Mouse (Mus musculus) forebrain, embryonic 14.5 days (tissue): Measurements from ENCODE around the gene Sp2. TPM values are rescaled to one million over a fixed set of nuclear protein-coding genes. Genes with fewer than 3 reads are reported as not detected.

Source experiments
- ATAC-seq: fragments of 200-750 bp; cut with Nextera tagmentation; 2 replicates; pipeline ENCODE4 v1.8.0; 2017; ENCODE audit warnings: mild to moderate bottlenecking, moderate library complexity
- DNase-seq: peaks from one replicate; pipeline ENCODE4 v3.0.0-alpha.2; 2015; ENCODE audit warnings: low spot score
- H3K27ac ChIP-seq: fragments of 300-500 bp; sonication (generic); 2 replicates; pipeline ENCODE4 v1.5.1; 2014; ENCODE audit warnings: low read depth, mild to moderate bottlenecking, control low read depth, low read length, moderate library complexity
- H3K27me3 ChIP-seq: fragments of 300-500 bp; sonication (generic); replicated peaks from 2 replicates; pipeline ENCODE4 v1.6.1; 2014; ENCODE audit warnings: low read length, control low read depth, mixed read lengths; ENCODE audit not compliant: control insufficient read depth, insufficient read depth
- H3K36me3 ChIP-seq: fragments of 300-500 bp; sonication (generic); 2 replicates; pipeline ENCODE4 v1.6.1; 2014; ENCODE audit warnings: low read length, control low read depth; ENCODE audit not compliant: control insufficient read depth, insufficient read depth
- H3K4me1 ChIP-seq: fragments of 300-500 bp; sonication (generic); 2 replicates; pipeline ENCODE4 v1.6.1; 2014; ENCODE audit warnings: antibody characterized with exemption, low read length, control low read depth; ENCODE audit not compliant: control insufficient read depth, insufficient read depth
- H3K4me2 ChIP-seq: fragments of 300-500 bp; sonication (generic); 2 replicates; pipeline ENCODE4 v1.6.1; 2014; ENCODE audit warnings: mild to moderate bottlenecking, control low read depth, low read length
- H3K4me3 ChIP-seq: fragments of 300-500 bp; sonication (generic); 2 replicates; pipeline ENCODE4 v1.5.1; 2014; ENCODE audit warnings: low read depth, low read length, control low read depth
- H3K9ac ChIP-seq: fragments of 300-500 bp; sonication (generic); 2 replicates; pipeline ENCODE4 v1.6.1; 2014; ENCODE audit warnings: mild to moderate bottlenecking, low read length, control low read depth, moderate library complexity
- H3K9me3 ChIP-seq: fragments of 300-500 bp; sonication (generic); replicated peaks from 2 replicates; pipeline ENCODE4 v1.6.1; 2016; ENCODE audit warnings: low read length, control low read depth, mixed read lengths; ENCODE audit not compliant: control insufficient read depth
- WGBS: fragments of 180-500 bp; shearing (Covaris S2); extraction: QIAGEN DNeasy Blood & Tissue Kit; methylation state at CpG from one replicate; pipeline ENCODE4 v1.1.7; 2014; 5-methylcytosine and 5-hydroxymethylcytosine counted together
- polyA plus RNA-seq: library from polyadenylated mRNA; unstranded; fragments of >200 nt; fragmentation: Nextera tagmentation; extraction: Ambion mirVana; gene quantifications from 2 replicates; pipeline ENCODE4 v1.2.1, GENCODE M21; 2014

Sp2 gene
- polyA plus RNA-seq, 1 experiment from 2014 or later = 14.3 TPM

GRCm38 (mm10) chr11:96976379-96976687 is 6.4 kb downstream of the Sp2 start:
- peak overlapping the region; percentile 53 for H3K4me2 ChIP-seq
- H3K4me3 ChIP-seq = peak overlapping the region; percentile 79
- no peaks in the 10 kb centered on the region for H3K36me3 ChIP-seq
- H3K27ac ChIP-seq = no peak overlapping the region; the same call in 1 of the 2 replicates
- H3K27me3 ChIP-seq = no peaks in the 10 kb centered on the region
- H3K9me3 ChIP-seq = no peaks in the 10 kb centered on the region
- WGBS = 53% methylated on average over 3 of the region's 3 CpGs
- ATAC-seq (no peak), DNase-seq (no peak)
- H3K4me1 ChIP-seq = peaks cover 13% of the 10 kb centered on the region
- peak overlapping the region; percentile 94 for H3K9ac ChIP-seq

GRCm38 (mm10) chr11:96975511-96976378 is 7.0 kb downstream of the Sp2 start:
- peak overlapping the region; percentile 53 for H3K4me2 ChIP-seq
- DNase-seq (no peak), ATAC-seq (no peak)
- H3K27ac ChIP-seq = 0 out of 2 replicates have a peak overlapping the region, but pooled peaks have one; percentile 17
- peak overlapping the region; percentile 79; the same call in 1 of the 2 replicates for H3K4me3 ChIP-seq
- 86% methylated on average over 10 of the region's 10 CpGs for WGBS
- peaks cover 13% of the 10 kb centered on the region for H3K4me1 ChIP-seq
- H3K9me3 ChIP-seq = no peaks in the 10 kb centered on the region
- peak overlapping the region; percentile 94 for H3K9ac ChIP-seq
- no peaks in the 10 kb centered on the region for H3K36me3 ChIP-seq
- H3K27me3 ChIP-seq = no peaks in the 10 kb centered on the region

- Histone ChIP-seq H3K4me3 (no peak overlapping the region), H3K36me3 (no peaks in the 10 kb centered on the region), H3K9ac (no peak overlapping the region), H3K4me2 (no peak overlapping the region), H3K4me1 (peaks cover 13% of the 10 kb centered on the region), H3K27me3 (no peaks in the 10 kb centered on the region), H3K9me3 (no peaks in the 10 kb centered on the region), H3K27ac (no peak overlapping the region)
- DNase-seq (no peak), ATAC-seq (no peak)
- 88% methylated on average over 5 of the region's 5 CpGs for WGBS
These were observed 7.9 kb downstream of the Sp2 start for GRCm38 (mm10) chr11:96974813-96975212.

- Histone ChIP-seq H3K9ac (peak overlapping the region; percentile 17; the same call in 1 of the 2 replicates), H3K27me3 (no peaks in the 10 kb centered on the region), H3K9me3 (no peaks in the 10 kb centered on the region), H3K36me3 (no peaks in the 10 kb centered on the region), H3K27ac (no peak overlapping the region), H3K4me2 (no peak overlapping the region), H3K4me3 (no peak overlapping the region), H3K4me1 (peaks cover 11% of the 10 kb centered on the region)
- DNase-seq (no peak), ATAC-seq (no peak)
- WGBS = 82% methylated on average over 5 of the region's 5 CpGs
These were observed 9.3 kb downstream of the Sp2 start for GRCm38 (mm10) chr11:96973426-96973964.

GRCm38 (mm10) chr11:96972906-96973305 is 9.9 kb downstream of the Sp2 start:
- Histone ChIP-seq H3K27ac (no peak overlapping the region), H3K9me3 (no peaks in the 10 kb centered on the region), H3K36me3 (no peaks in the 10 kb centered on the region), H3K27me3 (no peaks in the 10 kb centered on the region), H3K9ac (peak overlapping the region; percentile 17; the same call in 1 of the 2 replicates), H3K4me1 (peaks cover 9% of the 10 kb centered on the region), H3K4me2 (no peak overlapping the region), H3K4me3 (no peak overlapping the region)
- no peak for ATAC-seq
- 80% methylated on average over 5 of the region's 5 CpGs for WGBS
- no peak for DNase-seq

GRCm38 (mm10) chr11:96970341-96970740 is 12.4 kb downstream of the Sp2 start:
- Histone ChIP-seq H3K4me1 (0 out of 2 replicates have a peak, but pooled peaks cover 2% of the 10 kb centered on the region), H3K9ac (no peak overlapping the region), H3K36me3 (no peaks in the 10 kb centered on the region), H3K4me3 (no peak overlapping the region), H3K27ac (no peak overlapping the region), H3K9me3 (no peaks in the 10 kb centered on the region), H3K4me2 (no peak overlapping the region), H3K27me3 (no peaks in the 10 kb centered on the region)
- ATAC-seq (no peak), DNase-seq (no peak)
- WGBS = 83% methylated on average over 3 of the region's 3 CpGs

- H3K4me3 ChIP-seq = no peak overlapping the region
- ATAC-seq (no peak), DNase-seq (no peak)
- no peak overlapping the region for H3K27ac ChIP-seq
- 84% methylated on average over 1 of the region's 1 CpGs for WGBS
- H3K9ac ChIP-seq = no peak overlapping the region
- 0 out of 2 replicates have a peak, but pooled peaks cover under 1% of the 10 kb centered on the region for H3K36me3 ChIP-seq
- H3K27me3 ChIP-seq = no peaks in the 10 kb centered on the region
- H3K9me3 ChIP-seq = no peaks in the 10 kb centered on the region
- H3K4me1 ChIP-seq = 0 out of 2 replicates have a peak, but pooled peaks cover 2% of the 10 kb centered on the region
- no peak overlapping the region for H3K4me2 ChIP-seq
These were observed 13.0 kb downstream of the Sp2 start for GRCm38 (mm10) chr11:96969746-96970145.

- no peak for DNase-seq
- no peak for ATAC-seq
- Histone ChIP-seq H3K9ac (no peak overlapping the region), H3K27me3 (no peaks in the 10 kb centered on the region), H3K9me3 (no peaks in the 10 kb centered on the region), H3K4me2 (no peak overlapping the region), H3K4me1 (0 out of 2 replicates have a peak, but pooled peaks cover 2% of the 10 kb centered on the region), H3K27ac (no peak overlapping the region), H3K4me3 (no peak overlapping the region), H3K36me3 (0 out of 2 replicates have a peak, but pooled peaks cover 3% of the 10 kb centered on the region)
- 74% methylated on average over 5 of the region's 5 CpGs for WGBS
These were observed 13.5 kb downstream of the Sp2 start for GRCm38 (mm10) chr11:96969280-96969722.

- Histone ChIP-seq H3K9ac (no peak overlapping the region), H3K36me3 (0 out of 2 replicates have a peak, but pooled peaks cover 3% of the 10 kb centered on the region), H3K4me3 (no peak overlapping the region), H3K4me1 (0 out of 2 replicates have a peak, but pooled peaks cover 2% of the 10 kb centered on the region), H3K4me2 (no peak overlapping the region), H3K27me3 (no peaks in the 10 kb centered on the region), H3K9me3 (no peaks in the 10 kb centered on the region), H3K27ac (no peak overlapping the region)
- 73% methylated on average over 6 of the region's 6 CpGs for WGBS
- ATAC-seq (no peak), DNase-seq (no peak)
These were observed 14.3 kb downstream of the Sp2 start for GRCm38 (mm10) chr11:96968476-96968875.
